Mouse (Mus musculus): Measurements from ENCODE around the gene Slc17a6.

Slc17a6 gene

DNA sequence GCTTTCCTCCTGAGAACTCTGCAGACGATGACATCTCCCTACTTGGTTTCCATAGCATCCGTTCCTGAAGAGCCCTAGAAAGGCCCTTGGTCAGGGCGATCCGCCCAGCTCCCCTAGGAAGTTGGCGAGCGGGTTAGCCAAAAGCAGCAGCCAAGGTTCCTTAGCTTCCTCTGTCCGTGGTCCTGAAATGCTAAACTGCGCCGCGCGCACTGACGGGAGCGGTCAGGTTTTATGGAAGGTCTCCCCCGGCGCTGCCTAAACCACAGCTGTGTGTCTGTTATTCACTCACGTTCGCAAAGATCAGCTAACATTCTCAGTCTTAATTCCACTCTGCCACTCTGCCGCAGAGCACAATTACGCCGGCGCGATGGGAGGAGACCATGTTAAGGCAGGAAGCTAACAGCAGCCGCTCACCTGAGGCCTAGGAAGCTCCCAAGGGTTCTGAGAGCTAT, at the start of gene Slc17a6:
TSS of gene Slc17a6 (plus strand) at position 313 of the 452 bp plus-strand sequence.
- DNase-seq (ENCODE audit: low spot score): no peak

DNA sequence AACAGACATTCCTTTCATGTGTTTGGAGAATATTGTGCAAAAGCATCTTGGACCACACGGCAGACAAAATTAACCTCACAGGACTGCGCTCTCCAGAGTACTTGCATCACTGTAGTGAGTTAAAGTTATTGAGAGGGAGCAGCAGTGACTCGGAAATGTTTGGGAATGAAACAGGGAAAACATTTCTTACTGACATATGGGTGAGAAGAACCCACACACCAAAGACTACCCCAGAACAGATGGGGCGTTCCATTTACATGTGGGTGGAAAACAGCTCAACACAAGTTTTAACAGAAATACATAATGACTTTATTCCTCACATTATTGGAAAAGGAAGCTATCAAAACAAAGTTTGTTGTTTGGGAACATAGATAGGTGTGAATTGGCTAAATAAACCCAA, 21.8 kb upstream of the Slc17a6 start:
- DNase-seq (ENCODE audit: low spot score): peak; percentile 29

DNA sequence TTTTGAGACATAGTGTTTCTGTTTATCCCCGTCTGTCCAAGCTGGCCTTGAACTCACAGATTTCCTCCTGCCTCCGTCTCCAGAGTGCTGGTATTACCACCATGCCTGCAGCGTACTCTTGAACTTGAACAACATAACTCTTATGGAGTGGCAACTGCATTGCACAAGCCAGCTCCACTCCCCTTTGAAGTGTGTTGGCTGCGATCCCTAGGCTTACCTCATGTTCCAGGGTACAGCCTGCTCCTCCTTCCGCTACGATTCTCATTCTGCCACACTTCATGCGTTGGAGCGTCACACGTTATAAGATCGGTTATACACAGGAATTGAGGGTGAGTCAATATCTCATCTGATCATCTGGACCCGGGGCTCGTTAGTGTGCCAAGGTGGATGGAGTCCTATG, 18.1 kb upstream of the Slc17a6 start:
- DNase-seq (ENCODE audit: low spot score): no peak

DNA sequence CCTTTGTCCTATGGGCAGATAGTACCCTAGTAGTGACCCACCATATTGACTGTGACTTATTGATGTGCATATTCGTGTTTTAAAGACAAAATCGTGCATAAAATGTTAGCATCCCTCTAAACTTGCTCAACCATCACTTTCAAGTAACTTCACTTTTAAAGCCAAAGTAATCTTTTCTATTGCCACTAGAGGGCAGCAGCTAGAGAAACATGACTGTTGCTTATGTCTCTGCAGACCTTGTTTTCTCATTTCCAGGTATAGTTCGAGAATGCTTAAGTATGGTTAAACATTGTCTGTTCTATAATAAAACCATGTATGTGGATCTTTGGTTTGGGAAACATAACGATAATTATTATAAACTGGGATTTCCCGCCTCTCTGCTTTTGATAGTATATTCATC, 7.4 kb upstream of the Slc17a6 start:
- no peak for DNase-seq (ENCODE audit: low spot score)

DNA sequence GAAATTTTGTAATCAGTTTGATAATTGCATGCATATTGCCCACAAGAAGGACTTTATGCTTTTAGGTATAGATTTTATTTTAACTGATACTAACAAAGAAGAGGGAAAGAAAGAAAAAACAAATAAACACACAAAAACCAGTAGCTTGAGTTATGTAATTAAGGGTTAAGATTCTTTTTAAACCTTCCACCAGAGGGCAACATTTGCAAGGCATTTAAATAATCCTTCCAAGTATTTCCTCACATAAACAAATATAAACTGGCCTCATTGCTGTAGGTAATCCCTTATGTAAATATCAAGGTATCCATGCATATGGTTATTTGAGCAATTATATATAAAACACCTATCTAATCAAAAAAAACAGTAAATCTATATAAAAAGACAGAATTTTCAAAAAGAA, 3.9 kb upstream of the Slc17a6 start:
- no peak for DNase-seq (ENCODE audit: low spot score)

DNA sequence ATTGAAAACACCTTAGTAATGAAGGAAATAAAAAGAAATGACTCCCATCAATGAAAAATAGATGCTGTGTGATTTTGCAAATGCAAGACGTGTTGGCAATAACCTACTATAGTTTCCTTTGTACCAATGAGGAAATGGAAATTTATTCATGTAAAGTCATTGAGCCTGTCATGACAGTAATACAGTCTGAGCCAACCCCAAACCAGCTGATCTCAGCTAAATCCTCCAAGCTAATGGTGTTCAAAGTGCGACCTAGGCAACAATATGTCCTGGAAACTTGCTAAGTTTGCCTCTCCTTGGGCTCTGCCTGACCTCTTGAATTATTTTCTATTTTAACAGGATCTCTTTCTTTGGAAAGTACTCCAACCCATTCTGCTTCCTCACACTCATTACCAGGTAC, 3.4 kb upstream of the Slc17a6 start:
- no peak for DNase-seq (ENCODE audit: low spot score)

DNA sequence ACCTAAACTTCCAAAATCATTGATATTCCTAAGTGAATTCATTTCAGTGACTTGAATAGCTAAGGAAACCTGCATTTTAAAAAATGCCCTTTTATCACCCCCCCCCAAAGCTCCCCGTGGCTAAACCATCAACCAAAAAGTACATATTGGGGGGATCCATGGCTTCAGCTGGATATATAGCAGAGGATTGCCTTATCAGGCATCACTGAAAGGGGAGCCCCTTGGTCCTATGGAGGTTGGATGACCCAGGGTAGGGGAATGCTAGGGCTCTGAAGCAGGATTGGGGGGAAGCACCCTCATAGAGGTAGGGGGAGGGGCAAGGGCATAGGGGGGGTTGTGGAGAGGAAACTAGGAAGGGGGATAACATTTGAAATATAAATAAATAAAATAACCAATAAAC, 1.8 kb upstream of the Slc17a6 start:
- DNase-seq (ENCODE audit: low spot score): no peak

DNA sequence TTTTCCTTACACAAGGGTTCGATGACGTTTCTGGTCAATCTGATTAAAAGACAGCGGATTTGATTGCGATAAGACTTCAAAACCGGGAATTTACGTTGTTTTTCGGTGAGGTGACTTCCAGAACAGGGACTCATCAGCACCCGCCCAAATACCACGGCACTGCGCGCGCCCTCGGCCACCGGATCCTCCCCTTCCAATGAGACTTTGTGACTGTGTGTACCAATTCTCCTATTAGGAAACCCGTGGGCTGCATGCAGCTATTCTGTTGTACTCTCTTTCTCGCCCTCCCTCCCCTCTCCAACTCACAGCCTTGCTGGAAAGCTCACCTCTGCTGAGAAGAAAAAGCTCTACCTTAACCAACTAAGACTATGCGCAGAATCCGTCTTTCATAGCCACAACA, 390 bp downstream of the Slc17a6 start:
- DNase-seq (ENCODE audit: low spot score): no peak

DNA sequence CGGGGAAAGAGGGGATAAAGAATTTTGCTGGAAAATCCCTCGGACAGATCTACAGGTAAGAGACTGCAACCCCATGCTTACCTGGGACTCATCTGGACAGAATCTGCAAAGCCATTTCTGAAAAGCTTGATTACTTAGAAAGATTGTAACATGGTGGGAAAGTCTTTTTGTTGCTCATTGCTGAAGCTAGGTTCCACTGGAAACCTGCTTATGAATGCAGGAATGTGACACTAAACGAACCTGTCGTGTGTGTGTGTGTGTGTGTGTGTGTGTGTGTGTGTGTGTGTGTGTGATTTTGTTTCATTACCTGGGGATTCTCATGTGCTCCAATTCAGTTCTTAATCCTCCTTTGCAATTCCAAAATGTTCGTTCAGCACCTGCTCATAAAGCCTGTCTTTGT, 860 bp downstream of the Slc17a6 start:
- no peak for DNase-seq (ENCODE audit: low spot score)

DNA sequence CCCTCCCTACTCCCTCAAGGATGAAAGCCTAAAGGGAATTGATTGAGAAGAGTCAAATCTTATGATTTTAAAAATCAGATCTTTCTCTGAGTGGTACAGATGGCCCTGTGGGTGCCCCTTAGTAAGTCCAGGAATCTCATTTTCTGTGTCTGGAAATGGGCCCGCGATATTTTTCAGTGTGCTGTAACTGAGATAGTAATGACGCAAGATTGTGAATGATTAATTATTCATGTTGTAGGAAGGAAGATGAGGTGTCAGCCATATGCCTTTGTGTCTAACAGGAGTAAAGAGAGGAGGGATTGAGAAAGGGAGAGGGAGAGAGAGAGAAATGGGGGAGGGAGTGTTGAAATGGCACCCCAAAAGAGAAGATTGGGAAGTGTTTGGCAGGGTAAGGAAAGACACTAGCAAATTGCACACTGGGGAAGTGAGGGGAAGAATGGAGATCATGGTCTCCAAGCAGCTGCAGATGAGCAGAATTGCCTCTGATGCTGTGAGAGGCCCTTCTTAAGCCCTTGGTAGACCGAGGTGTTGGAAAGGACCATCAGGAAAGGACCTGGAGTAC, 2.6 kb downstream of the Slc17a6 start:
- DNase-seq (ENCODE audit: low spot score): no peak

DNA sequence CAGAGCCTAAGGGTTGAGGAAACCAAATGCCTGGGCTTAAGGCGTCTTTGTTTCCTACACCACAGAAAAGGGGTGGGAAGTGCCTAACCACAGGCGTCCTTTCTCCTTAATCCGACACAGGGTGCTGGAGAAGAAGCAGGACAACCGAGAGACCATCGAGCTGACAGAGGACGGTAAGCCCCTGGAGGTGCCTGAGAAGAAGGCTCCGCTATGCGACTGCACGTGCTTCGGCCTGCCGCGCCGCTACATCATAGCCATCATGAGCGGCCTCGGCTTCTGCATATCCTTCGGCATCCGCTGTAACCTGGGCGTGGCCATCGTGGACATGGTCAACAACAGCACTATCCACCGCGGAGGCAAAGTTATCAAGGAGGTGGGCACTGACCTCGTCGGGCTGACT, 3.4 kb downstream of the Slc17a6 start:
- DNase-seq (ENCODE audit: low spot score): no peak

DNA sequence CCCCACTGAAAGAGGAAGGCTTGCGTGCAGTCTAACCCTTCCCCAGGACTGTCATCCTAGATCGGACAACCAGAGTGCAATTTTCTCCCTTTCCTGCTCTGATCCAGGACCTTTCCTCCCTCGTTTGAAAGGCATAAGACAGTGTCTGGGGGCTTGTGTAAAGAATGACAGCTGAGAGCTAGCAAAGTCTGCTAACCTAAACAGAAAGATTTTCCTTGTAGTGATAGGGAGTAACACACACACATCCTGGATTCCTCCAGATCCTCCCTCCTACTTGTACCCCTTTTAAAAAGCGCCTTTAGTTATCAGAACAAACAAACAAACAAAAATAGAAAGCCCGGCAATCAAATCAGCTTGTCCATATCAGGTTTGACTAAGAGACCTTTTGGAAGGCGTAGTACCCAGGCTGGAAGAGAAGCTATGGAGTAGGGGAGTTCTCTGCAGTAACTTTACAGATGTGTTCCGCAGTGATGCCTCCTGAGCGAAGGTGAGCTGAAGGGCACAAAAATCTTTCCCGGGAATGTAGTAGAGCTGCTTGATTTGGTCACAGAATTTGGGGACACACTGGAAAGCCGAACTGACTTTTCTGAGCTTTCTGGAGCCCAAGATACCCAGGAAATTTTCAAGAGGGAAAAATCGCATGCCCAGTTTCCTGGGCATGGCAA, 3.9 kb downstream of the Slc17a6 start:
- DNase-seq (ENCODE audit: low spot score): no peak

DNA sequence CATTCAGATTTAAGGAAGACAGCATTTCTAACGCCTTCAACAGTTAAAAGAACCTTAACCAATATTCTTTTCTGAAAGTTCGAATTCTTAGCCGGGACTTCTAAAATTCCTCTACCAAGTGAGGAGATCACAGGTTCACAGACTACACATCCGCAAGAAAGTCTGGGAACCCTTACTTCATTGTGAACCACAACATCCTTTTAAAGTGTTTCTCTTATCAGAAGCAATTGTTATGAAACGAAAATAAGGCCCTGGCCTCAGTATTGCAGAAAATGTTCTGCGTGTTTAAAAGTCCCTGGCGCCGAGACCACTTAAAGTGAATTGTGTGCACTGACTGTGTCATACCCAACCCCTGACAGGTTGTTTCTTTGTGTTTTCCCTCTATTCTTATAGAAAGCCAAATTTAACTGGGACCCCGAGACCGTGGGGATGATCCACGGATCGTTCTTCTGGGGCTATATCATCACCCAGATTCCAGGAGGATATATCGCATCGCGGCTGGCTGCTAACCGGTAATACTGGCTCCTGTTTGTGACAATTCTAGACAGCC, 4.7 kb downstream of the Slc17a6 start:
- no peak for DNase-seq (ENCODE audit: low spot score)

DNA sequence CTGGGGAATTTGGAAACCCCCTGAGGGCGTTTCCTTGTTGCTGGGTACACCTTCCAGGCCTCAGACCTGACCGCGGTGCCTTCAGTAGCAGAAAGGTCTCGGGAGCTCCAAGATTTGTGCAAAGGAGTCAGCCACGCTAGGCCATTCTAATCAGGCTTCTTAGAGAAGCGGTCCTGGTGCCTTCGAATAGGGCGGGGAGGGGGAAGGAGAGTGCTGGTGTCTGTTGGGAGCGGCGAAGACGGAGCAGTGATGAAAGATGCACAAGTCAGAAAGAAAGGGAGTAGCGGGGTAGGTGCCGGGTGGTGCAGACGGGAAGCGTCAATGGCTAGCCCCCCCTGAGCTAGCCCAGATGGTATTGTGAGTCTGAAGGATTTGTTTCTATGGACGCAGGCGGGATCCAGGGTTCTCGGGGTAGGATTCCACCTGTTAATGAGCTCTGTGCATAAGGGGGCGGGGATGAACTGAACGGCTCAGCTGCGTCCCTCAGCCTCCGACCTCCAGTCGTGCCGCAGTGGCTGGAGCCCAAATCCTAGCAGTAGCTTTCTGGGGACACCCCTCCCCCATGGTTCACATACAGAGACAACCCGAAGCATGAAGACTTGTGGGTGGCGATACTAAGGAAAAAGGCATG, 5.3 kb downstream of the Slc17a6 start:
- DNase-seq (ENCODE audit: low spot score): no peak

DNA sequence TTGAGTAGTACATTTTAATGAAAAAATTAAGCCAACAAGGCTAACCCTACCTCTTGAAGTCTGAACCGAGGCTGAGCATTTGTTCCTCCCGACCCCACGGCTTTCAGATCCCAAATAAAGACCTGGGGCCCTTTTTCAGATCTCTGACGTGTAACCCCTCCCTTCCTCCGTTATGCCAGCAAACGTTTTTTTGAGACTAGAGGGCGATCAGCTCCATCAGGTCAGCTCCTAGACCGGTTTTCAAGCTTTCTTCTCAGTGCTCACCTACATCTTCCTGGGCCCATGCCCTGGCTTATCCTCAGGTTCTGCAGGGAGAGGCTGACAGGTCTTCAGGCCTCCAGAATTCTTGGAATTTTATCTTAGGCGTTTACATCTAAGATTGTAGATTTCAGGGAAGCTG, 5.9 kb downstream of the Slc17a6 start:
- no peak for DNase-seq (ENCODE audit: low spot score)

DNA sequence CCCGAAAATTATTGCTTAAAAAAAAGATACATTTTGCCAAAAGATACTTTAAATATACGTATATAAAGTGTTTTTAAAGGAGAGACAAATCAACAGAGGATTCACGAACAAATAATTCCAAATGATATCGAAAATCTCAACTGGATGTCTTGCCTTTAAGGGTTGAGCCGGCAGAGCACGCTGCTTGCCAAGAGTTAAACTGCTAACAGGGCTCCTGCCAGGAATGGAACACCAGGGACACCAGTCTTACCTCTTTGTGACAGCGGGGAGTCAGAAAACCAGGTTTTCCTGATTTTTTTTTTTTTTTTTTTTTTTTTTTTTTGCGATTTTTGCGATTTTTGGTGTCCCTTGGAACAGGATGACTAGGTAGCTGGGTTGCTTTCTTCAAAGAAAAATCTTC, 6.5 kb downstream of the Slc17a6 start:
- no peak for DNase-seq (ENCODE audit: low spot score)

DNA sequence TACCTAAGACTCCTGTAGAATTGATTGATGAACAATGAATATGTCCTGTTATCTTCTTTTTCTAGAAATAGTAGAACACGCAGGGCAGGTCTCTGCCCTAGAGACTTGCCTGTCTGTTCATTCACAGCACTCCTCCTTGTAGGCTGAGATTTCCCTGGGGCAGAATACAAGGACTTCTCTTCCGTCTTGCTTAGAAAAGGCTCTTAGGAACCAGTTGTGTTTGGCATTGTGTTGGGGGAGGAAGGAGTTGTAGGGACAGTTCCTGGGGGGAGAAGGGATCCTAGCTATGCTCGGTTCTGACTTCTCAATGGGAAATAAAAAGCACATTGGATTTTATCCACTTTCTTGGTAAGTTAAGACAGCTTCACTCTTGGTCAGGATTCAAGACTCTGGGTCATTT, 7.4 kb downstream of the Slc17a6 start:
- DNase-seq (ENCODE audit: low spot score): no peak

DNA sequence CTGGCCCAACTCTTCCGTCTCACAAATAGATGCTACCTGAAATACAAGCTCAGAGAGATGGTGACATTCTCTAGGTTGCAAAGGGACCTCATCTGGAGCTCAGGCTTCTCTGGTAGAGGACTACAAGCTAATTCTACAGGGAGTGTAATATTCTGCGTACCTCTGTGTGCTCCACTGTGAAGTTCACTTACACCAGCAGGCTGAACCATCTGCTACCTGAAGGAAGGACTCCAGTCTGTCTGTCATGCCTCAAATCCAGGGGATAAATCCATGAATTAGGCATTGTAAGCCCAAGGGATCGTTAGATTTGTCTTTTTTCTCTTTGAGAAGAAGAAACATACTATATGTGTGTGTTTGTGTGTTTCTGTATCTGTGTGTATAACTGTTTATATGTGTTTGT, 9.4 kb downstream of the Slc17a6 start:
- DNase-seq (ENCODE audit: low spot score): no peak

DNA sequence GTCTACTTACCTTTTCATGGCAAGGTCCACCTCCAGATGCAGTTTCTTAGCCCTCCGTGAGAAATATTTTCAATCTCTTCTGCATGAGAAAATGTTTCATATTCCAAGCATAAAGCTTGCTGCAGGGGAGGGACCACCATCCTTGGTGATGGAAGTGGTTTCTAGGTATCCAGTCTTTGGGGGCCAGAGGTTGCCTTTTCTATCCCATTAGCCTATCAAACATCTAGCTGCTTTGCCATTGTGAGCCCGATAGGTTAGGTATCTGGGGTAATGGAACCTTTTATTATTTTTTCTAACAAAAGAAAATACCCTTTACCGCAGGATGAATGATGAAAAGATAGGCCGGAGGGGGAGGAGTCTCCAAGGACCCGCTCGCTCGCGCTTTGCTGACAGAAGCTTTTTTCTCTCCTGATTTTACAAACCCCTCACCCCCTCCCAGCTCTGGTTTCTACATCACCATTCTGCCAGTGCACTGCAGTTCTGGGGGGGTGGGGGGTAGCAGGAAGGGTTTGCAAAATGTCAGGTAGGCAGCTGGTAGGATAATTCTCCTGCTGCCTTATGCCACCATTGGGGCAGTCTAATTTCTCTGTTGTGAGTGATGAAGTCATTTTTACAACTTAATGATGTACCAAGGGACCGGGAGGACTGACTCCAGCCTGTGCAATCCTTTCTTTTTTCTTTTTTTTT, 10.9 kb downstream of the Slc17a6 start:
- no peak for DNase-seq (ENCODE audit: low spot score)

DNA sequence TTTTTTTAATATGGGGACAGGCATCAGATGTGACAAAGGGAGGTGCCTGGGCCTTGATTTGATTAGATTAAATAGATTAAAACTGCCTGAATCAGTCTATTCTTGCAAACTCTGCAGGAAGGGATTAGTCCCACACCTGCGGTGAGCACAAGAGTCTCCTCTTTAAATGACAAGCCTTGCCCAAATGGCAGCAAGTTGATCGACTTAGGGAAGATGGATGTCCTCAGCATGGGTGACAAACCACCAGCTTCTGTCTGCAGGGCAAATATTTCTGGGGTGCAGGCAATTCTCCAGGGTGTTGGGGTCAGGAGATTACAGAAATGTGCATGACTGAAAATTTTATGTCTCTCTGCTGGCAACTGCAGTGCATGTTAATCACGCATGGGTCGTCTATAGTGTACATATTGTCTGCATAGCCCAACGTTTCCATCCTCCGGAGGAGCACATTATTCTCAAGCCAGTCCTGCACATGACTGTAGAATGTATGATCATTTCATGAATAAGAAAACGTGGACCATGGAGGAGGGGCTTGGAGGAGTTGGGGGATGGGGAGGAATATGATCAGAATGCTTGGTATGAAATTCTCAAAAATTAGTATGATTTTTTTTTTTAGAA, 11.5 kb downstream of the Slc17a6 start:
- no peak for DNase-seq (ENCODE audit: low spot score)

DNA sequence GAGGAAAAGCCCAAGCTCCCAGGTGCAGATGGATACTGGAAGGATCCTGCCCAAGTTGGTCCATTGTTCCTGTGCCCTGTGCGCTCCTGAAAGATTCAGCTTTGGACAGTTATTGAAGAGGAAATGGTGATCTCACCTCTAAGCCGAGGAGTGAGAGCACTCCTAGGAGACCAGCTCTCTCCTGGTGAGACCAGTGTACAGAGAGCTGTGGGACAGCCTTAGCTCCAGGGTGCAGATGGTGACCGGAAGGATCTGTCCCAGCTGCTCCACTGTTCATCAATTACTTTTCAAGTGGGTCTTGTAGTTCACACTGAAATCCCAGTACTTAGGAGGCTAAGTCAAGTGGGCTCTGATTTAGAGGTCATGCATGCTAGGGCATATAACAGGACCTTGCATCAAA, 35.3 kb downstream of the Slc17a6 start:
- no peak for DNase-seq (ENCODE audit: low spot score)

DNA sequence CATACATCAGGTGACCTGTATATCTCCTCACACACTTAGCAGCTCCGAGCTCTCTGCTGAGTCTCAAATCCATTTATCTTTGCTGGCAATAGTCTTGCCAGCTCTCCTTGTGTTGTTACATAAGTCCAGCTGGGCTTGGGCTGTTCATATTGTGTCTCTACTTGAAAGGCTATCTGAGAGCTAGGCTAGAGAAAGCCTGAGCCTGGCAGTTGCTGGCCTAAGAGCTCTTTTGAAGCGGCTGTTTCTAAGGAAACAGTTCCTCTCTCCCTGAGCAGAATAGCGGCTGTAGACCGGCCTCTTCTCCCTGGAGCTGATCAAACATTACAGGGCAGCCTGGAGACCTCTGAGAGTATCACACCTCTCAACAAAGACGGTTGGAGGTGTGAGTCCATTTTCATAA, 40.6 kb downstream of the Slc17a6 start:
- DNase-seq (ENCODE audit: low spot score): no peak
